ENCODE assay signal across 9 mouse cellular contexts in genomic region chr2:77172241-77172671, GRCm38 (mm10). TPM values are rescaled to one million over a fixed set of nuclear protein-coding genes. Genes with fewer than 3 reads are reported as not detected.
A peak's percentile ranks its signal among the peaks of the same experiment; 100 is the strongest.
DNase-seq lines count a peak whose midpoint lies in the region; ATAC-seq lines count a peak whose summit lies in the region.
"Had no signal": no experiment of that assay in that cellular context is flagged by ENCODE, and none has a peak within 500 bp of the region (broad histone marks: within the 10 kb centered on the region; RNA-seq: fewer than 3 reads in every experiment).

No protein-coding gene starts in this region.

- no peaks in the 10 kb centered on the region; the same call in 1 of the 2 replicates for H3K36me3 ChIP-seq in heart, embryonic 11.5 days (ENCODE audit: control insufficient read depth, insufficient read depth, low read length)
- H3K36me3 ChIP-seq in heart, embryonic 13.5 days, result peaks cover 11% of the 10 kb centered on the region
- H3K36me3 ChIP-seq in midbrain, embryonic 11.5 days (ENCODE audit: control insufficient read depth, insufficient read depth, low read length), result no peaks in the 10 kb centered on the region

- no peaks in the 10 kb centered on the region for H3K9me3 ChIP-seq in heart, embryonic 11.5 days (replicated peaks; ENCODE audit: control insufficient read depth, low read length)
- H3K9me3 ChIP-seq in heart, embryonic 13.5 days, result no peaks in the 10 kb centered on the region
- no peaks in the 10 kb centered on the region for H3K9me3 ChIP-seq in midbrain, embryonic 11.5 days (ENCODE audit: control insufficient read depth, low read length)

- DNase-seq in heart, adult 8-10 months (ENCODE audit: low spot score), result no peak
- peak; percentile 51 for DNase-seq in kidney, postnatal 10 days
- peak; percentile 96 for DNase-seq in midbrain, embryonic 11.5 days (ENCODE audit: low spot score, missing footprints)
- DNase-seq in adrenal gland, postnatal 36 days, result no peak
- DNase-seq in adrenal gland, adult 18-20 months (ENCODE audit: low spot score in 2 of 2), result no peak
- DNase-seq in adrenal gland, adult (ENCODE audit: inconsistent age in 2 of 2, low spot score in 1 of 2), result no peak

- H3K9ac ChIP-seq in heart, embryonic 11.5 days (ENCODE audit: low read depth, low read length), result peak overlapping the region; percentile 67
- H3K9ac ChIP-seq in heart, embryonic 13.5 days, result peak overlapping the region; percentile 93
- H3K9ac ChIP-seq in midbrain, embryonic 11.5 days (ENCODE audit: low read length), result no peak overlapping the region

- H3K4me1 ChIP-seq in heart, embryonic 11.5 days (ENCODE audit: control insufficient read depth, insufficient read depth, low read length), result peaks cover 52% of the 10 kb centered on the region
- H3K4me1 ChIP-seq in heart, embryonic 13.5 days, result peaks cover 83% of the 10 kb centered on the region
- peaks cover 26% of the 10 kb centered on the region for H3K4me1 ChIP-seq in midbrain, embryonic 11.5 days (ENCODE audit: control insufficient read depth, insufficient read depth, low read length)

- H3K4me3 ChIP-seq in heart, embryonic 11.5 days (ENCODE audit: low read depth, low read length), result no peak overlapping the region
- peak overlapping the region; percentile 77 for H3K4me3 ChIP-seq in heart, embryonic 13.5 days
- H3K4me3 ChIP-seq in midbrain, embryonic 11.5 days (ENCODE audit: low read depth, low read length), result no peak overlapping the region

- no peak for ATAC-seq in heart, embryonic 11.5 days (replicated peaks; ENCODE audit: insufficient number of reproducible peaks, low FRiP score, low TSS enrichment)
- ATAC-seq in heart, embryonic 13.5 days (ENCODE audit: extremely low read depth, insufficient number of reproducible peaks, low FRiP score, low TSS enrichment), result no peak
- peak; percentile 8; the same call in 1 of the 2 replicates for ATAC-seq in midbrain, embryonic 11.5 days (ENCODE audit: low FRiP score)

- H3K27me3 ChIP-seq in heart, embryonic 11.5 days (ENCODE audit: control insufficient read depth, insufficient read depth, low read length), result no peaks in the 10 kb centered on the region
- no peaks in the 10 kb centered on the region for H3K27me3 ChIP-seq in heart, embryonic 13.5 days (replicated peaks)
- no peaks in the 10 kb centered on the region for H3K27me3 ChIP-seq in midbrain, embryonic 11.5 days (ENCODE audit: control insufficient read depth, insufficient read depth, low read length)
- H3K27me3 ChIP-seq: CH12.LX had no signal

- peak overlapping the region; percentile 92 for H3K27ac ChIP-seq in heart, embryonic 11.5 days (ENCODE audit: low read depth, low read length)
- H3K27ac ChIP-seq in heart, embryonic 13.5 days (replicated peaks), result peak overlapping the region; percentile 99
- no peak overlapping the region for H3K27ac ChIP-seq in midbrain, embryonic 11.5 days (ENCODE audit: low read depth, low read length)

- H3K4me2 ChIP-seq in heart, embryonic 11.5 days, result peak overlapping the region; percentile 77
- peak overlapping the region; percentile 80 for H3K4me2 ChIP-seq in heart, embryonic 13.5 days
- H3K4me2 ChIP-seq in midbrain, embryonic 11.5 days, result peak overlapping the region; percentile 40

- 36% methylated on average over 10 of the region's 10 CpGs for WGBS in heart, embryonic 11.5 days (ENCODE audit: insufficient replicate concordance)
- WGBS in heart, embryonic 13.5 days, result 30% methylated on average over 10 of the region's 10 CpGs
- WGBS in midbrain, embryonic 11.5 days, result 15% methylated on average over 10 of the region's 10 CpGs

RNA-seq across cellular contexts. Expression of gene Ccdc141, which starts 1.8 kb away (rescaled TPM):
- 163 and 234 TPM in 2 replicates for polyA plus RNA-seq in heart, embryonic 11.5 days (2014; fragmentation: Nextera tagmentation; extraction: Ambion mirVana)
- 100 to 1,000 TPM; 169 to 239 (median 208) TPM for total RNA-seq in heart, adult 8-10 months (2022)
- 156 and 170 TPM in 2 replicates for polyA plus RNA-seq in heart, embryonic 13.5 days (2015; fragmentation: Nextera tagmentation; extraction: Ambion mirVana)
- polyA plus RNA-seq in midbrain, embryonic 11.5 days (2014; fragmentation: Nextera tagmentation; extraction: Ambion mirVana), result 2.5 and 4.4 TPM in 2 replicates
- 1 to 10 TPM; 6.2 to 7.6 TPM for total RNA-seq in adrenal gland, postnatal 36 days (2021)
- 1 to 10 TPM; 4.1 to 5.0 TPM for total RNA-seq in adrenal gland, adult 18-20 months (2021)
- total RNA-seq: CH12.LX had no signal

Comparison
In these comparisons a context has a peak if more than half of its experiments do, and no peak if none do; other contexts are left out.
1. DNase-seq: peak in kidney, postnatal 10 days (single experiment) and midbrain, embryonic 11.5 days (single experiment); none in heart, adult 8-10 months (single experiment), adrenal gland, postnatal 36 days (0 of 2), adrenal gland, adult 18-20 months (0 of 2) and adrenal gland, adult (0 of 2).
2. RNA of gene Ccdc141, which starts 1.8 kb away (total RNA-seq): 169 to 239 TPM in heart, adult 8-10 months; 6.2 to 7.6 TPM in adrenal gland, postnatal 36 days and 4.1 to 5.0 TPM in adrenal gland, adult 18-20 months; every median in the first group is over 10 times any median in the second.
3. Peak in every context shown above with its lines, with median percentiles within 50 percentile points of each other: H3K4me2 ChIP-seq.